Mouse (Mus musculus): ENCODE results near the gene Blm. TPM values are rescaled to one million over a fixed set of nuclear protein-coding genes. Genes with fewer than 3 reads are reported as not detected.
A peak's percentile ranks its signal among the peaks of the same experiment; 100 is the strongest.

Gene Blm
- polyA plus RNA-seq, 1 experiment from 2014 or later: 27.7 TPM

DNA sequence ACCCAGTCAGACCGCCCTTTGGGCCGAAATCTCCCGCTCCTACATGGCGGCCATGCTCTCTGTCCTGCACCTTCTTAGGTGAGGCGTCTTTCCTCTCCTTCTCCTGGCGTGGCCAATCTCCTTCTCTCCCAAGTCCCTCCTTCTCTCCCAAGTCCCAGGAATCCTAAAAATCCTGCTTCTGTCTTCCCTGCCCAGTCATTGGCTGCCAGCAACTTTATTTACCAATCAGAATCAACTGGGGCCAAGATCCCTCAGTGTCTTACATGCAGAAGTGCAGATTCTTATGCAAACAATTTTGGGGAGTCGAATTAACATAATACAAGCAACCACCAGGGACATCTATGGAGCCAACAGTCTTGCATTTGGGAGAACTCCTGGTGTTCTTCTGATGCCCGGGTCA, 33.1 kb upstream of the Blm start:
- no peak for ATAC-seq (replicated peaks; ENCODE audit: insufficient number of reproducible peaks, low FRiP score, low TSS enrichment)
- H3K4me2 ChIP-seq: no peak overlapping the region
- 80% methylated on average over 8 of the region's 8 CpGs for WGBS (ENCODE audit: insufficient replicate concordance)

DNA sequence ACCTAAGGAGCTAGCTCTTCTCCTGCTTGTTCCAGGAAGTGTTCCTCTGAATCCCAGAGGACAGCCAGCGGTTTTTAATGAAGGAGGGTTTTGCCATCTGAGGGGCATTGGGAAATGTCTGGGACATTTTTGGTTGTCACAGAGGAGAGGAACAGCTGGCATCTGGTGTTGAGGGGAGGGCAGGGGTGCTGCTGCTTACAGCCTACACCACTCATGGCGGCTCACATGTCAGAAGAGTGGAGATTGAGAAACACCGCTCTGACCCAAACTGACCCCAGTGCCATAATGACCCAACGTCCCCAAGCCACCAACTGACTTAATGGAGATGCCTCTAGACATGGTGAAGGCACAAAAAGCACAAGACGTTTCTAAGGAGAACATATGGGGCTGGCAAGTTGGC, 27.0 kb upstream of the Blm start:
- Histone ChIP-seq H3K9ac (ENCODE audit: low read depth, low read length) (no peak overlapping the region), H3K9me3 (replicated peaks; ENCODE audit: control insufficient read depth, low read length) (no peaks in the 10 kb centered on the region), H3K4me1 (ENCODE audit: control insufficient read depth, insufficient read depth, low read length) (no peaks in the 10 kb centered on the region), H3K27ac (ENCODE audit: low read depth, low read length) (no peak overlapping the region), H3K4me3 (ENCODE audit: low read depth, low read length) (no peak overlapping the region), H3K4me2 (no peak overlapping the region), H3K27me3 (ENCODE audit: control insufficient read depth, insufficient read depth, low read length) (no peaks in the 10 kb centered on the region), H3K36me3 (ENCODE audit: control insufficient read depth, insufficient read depth, low read length) (no peaks in the 10 kb centered on the region)
- ATAC-seq (replicated peaks; ENCODE audit: insufficient number of reproducible peaks, low FRiP score, low TSS enrichment): no peak
- 75% methylated on average over 5 of the region's 5 CpGs for WGBS (ENCODE audit: insufficient replicate concordance)

More for the DNA sequence above, 33.1 kb upstream of the Blm start:
- no peaks in the 10 kb centered on the region for H3K36me3 ChIP-seq (ENCODE audit: control insufficient read depth, insufficient read depth, low read length)
- no peak overlapping the region for H3K9ac ChIP-seq (ENCODE audit: low read depth, low read length)
- no peak overlapping the region for H3K27ac ChIP-seq (ENCODE audit: low read depth, low read length)
- H3K9me3 ChIP-seq (replicated peaks; ENCODE audit: control insufficient read depth, low read length): no peaks in the 10 kb centered on the region
- no peak overlapping the region for H3K4me3 ChIP-seq (ENCODE audit: low read depth, low read length)
- H3K27me3 ChIP-seq (ENCODE audit: control insufficient read depth, insufficient read depth, low read length): no peaks in the 10 kb centered on the region
- H3K4me1 ChIP-seq (ENCODE audit: control insufficient read depth, insufficient read depth, low read length): no peaks in the 10 kb centered on the region

DNA sequence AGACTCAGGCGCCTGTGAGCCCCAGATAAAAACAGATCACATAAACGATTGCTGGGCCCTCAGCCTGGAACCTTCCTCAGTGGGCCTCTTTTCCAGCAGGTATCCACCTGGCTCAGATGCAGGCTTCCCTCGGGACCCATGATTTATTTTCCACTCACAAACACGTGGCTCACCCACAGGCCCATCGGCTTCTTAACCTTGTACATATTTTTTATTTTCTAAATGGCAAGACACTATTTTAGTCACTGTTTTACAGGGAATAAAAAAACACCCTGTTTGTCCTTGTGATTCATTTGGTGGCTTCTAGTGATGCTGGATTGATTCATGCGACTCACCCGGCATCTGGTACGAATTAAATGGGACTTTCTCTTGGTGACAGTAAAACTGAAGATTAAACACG, 26.4 kb upstream of the Blm start:
- H3K27ac ChIP-seq (ENCODE audit: low read depth, low read length): no peak overlapping the region
- H3K4me1 ChIP-seq (ENCODE audit: control insufficient read depth, insufficient read depth, low read length): peaks cover 4% of the 10 kb centered on the region; the same call in 1 of the 2 replicates
- H3K9me3 ChIP-seq (replicated peaks; ENCODE audit: control insufficient read depth, low read length): no peaks in the 10 kb centered on the region
- H3K36me3 ChIP-seq (ENCODE audit: control insufficient read depth, insufficient read depth, low read length): no peaks in the 10 kb centered on the region
- H3K4me3 ChIP-seq (ENCODE audit: low read depth, low read length): no peak overlapping the region
- no peak overlapping the region for H3K4me2 ChIP-seq
- ATAC-seq (replicated peaks; ENCODE audit: insufficient number of reproducible peaks, low FRiP score, low TSS enrichment): no peak
- no peak overlapping the region for H3K9ac ChIP-seq (ENCODE audit: low read depth, low read length)
- H3K27me3 ChIP-seq (ENCODE audit: control insufficient read depth, insufficient read depth, low read length): no peaks in the 10 kb centered on the region
- WGBS (ENCODE audit: insufficient replicate concordance): 71% methylated on average over 9 of the region's 9 CpGs

DNA sequence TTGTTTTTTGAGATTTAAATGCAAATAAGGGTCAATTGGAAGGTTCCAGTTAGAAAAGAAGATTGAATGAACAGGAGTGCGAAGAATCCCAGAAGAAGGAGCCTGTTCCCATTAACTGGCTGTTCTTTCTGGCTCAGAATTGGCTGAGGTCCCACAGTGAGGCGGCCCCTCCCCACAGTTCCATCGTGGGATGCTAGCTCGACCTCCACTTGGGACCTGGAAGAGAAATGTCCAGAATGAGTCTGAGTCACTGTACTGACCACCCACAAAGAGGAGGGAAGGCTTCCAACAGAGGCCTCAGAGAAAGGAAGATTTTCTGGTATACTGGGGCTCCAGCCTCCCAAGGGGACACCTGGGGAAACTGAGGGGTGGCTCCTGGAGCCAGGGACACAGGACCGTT, 23.7 kb upstream of the Blm start:
- H3K4me3 ChIP-seq (ENCODE audit: low read depth, low read length): no peak overlapping the region
- H3K4me1 ChIP-seq (ENCODE audit: control insufficient read depth, insufficient read depth, low read length): peaks cover 7% of the 10 kb centered on the region; the same call in 1 of the 2 replicates
- H3K4me2 ChIP-seq: no peak overlapping the region
- no peak overlapping the region for H3K9ac ChIP-seq (ENCODE audit: low read depth, low read length)
- WGBS (ENCODE audit: insufficient replicate concordance): 61% methylated on average over 5 of the region's 5 CpGs
- no peaks in the 10 kb centered on the region for H3K27me3 ChIP-seq (ENCODE audit: control insufficient read depth, insufficient read depth, low read length)
- no peak for ATAC-seq (replicated peaks; ENCODE audit: insufficient number of reproducible peaks, low FRiP score, low TSS enrichment)
- H3K27ac ChIP-seq (ENCODE audit: low read depth, low read length): no peak overlapping the region
- H3K9me3 ChIP-seq (replicated peaks; ENCODE audit: control insufficient read depth, low read length): no peaks in the 10 kb centered on the region
- H3K36me3 ChIP-seq (ENCODE audit: control insufficient read depth, insufficient read depth, low read length): no peaks in the 10 kb centered on the region

DNA sequence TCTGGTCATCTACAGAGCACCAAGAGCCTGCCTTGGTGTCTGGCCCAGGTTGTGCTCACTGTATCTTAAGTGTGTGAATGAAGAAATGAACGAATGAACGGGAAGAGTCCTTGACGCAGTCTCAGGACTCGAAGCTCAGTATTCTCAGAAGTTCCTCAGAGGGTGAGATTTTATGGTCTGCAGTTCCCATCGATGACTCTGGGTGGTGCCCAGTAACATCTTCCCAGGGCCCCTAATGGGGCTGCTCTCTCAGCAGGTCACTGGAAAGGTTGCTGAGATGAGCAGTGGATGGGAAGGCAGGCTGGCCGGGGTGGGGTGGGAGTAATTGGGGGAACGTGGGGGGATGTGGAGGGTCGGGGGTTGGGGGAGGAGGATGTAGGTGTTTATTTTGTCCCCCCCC, 23.2 kb upstream of the Blm start:
- H3K4me3 ChIP-seq (ENCODE audit: low read depth, low read length): no peak overlapping the region
- H3K9ac ChIP-seq (ENCODE audit: low read depth, low read length): no peak overlapping the region
- H3K9me3 ChIP-seq (replicated peaks; ENCODE audit: control insufficient read depth, low read length): no peaks in the 10 kb centered on the region
- no peak for ATAC-seq (replicated peaks; ENCODE audit: insufficient number of reproducible peaks, low FRiP score, low TSS enrichment)
- H3K4me2 ChIP-seq: no peak overlapping the region
- WGBS (ENCODE audit: insufficient replicate concordance): 55% methylated on average over 8 of the region's 8 CpGs
- no peaks in the 10 kb centered on the region for H3K36me3 ChIP-seq (ENCODE audit: control insufficient read depth, insufficient read depth, low read length)
- H3K27me3 ChIP-seq (ENCODE audit: control insufficient read depth, insufficient read depth, low read length): no peaks in the 10 kb centered on the region
- H3K4me1 ChIP-seq (ENCODE audit: control insufficient read depth, insufficient read depth, low read length): peaks cover 7% of the 10 kb centered on the region; the same call in 1 of the 2 replicates
- no peak overlapping the region for H3K27ac ChIP-seq (ENCODE audit: low read depth, low read length)

DNA sequence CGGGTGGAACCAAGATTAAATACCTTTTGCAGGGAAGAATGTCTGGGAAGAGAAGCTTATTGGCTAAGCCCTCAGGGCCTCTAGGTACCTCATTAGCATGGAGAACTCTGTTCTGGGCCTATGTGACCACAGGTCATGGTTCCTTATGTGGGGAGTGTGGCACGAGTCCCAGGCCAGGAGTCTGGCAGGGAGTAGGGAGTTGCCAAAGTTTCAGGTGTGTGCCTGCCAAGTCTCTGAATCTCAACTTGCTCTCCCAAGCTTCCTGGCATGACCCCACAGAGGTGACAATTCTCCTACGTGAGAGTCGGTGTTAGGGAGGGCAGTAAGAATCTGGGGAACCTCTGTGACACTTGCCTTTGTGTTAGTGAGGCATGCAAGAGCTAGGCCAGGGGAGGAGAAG, 22.2 kb upstream of the Blm start:
- Histone ChIP-seq H3K36me3 (ENCODE audit: control insufficient read depth, insufficient read depth, low read length) (no peaks in the 10 kb centered on the region), H3K4me3 (ENCODE audit: low read depth, low read length) (no peak overlapping the region), H3K27ac (ENCODE audit: low read depth, low read length) (no peak overlapping the region), H3K4me2 (no peak overlapping the region), H3K4me1 (ENCODE audit: control insufficient read depth, insufficient read depth, low read length) (peaks cover 7% of the 10 kb centered on the region; the same call in 1 of the 2 replicates), H3K9me3 (replicated peaks; ENCODE audit: control insufficient read depth, low read length) (no peaks in the 10 kb centered on the region), H3K27me3 (ENCODE audit: control insufficient read depth, insufficient read depth, low read length) (no peaks in the 10 kb centered on the region), H3K9ac (ENCODE audit: low read depth, low read length) (no peak overlapping the region)
- WGBS (ENCODE audit: insufficient replicate concordance): 63% methylated on average over 4 of the region's 4 CpGs
- no peak for ATAC-seq (replicated peaks; ENCODE audit: insufficient number of reproducible peaks, low FRiP score, low TSS enrichment)

DNA sequence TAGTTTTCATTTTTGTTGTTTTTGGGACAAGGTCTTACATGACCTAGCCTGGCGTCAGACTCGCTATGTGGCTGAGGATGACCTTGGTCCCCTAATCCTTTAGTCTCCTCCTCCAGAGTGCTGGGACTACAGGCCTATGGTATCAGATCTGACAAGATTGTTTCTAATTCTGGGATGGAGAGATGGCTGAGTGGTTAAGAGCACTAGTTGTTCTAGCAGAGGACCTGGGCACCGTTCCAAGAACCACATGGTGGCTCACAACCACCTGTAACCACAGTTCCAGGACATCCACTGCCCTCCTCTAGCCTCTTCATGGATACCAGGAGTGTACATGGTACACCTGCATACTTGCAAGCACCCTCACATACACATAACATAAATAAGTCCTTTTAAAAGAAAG, 21.2 kb upstream of the Blm start:
- ATAC-seq (replicated peaks; ENCODE audit: insufficient number of reproducible peaks, low FRiP score, low TSS enrichment): no peak

DNA sequence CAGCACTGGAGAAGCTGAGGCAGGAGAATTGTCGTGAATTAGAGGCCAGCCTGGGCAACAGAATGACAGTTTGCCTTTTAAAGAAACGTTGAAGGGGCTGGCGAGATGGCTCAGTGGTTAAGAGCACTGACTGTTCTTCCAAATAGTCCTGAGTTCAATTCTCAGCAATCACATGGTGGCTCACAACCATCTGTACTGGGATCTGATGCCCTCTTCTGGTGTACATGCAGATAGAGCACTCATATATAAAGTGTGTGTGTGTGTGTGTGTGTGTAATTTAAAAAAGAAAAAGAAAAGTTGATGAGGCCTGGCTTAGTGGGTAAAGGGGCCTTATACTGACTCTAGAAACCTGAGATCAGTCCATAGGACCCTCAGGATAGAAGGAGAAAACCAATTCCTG, 20.2 kb upstream of the Blm start:
- H3K9ac ChIP-seq (ENCODE audit: low read depth, low read length): no peak overlapping the region
- no peaks in the 10 kb centered on the region for H3K27me3 ChIP-seq (ENCODE audit: control insufficient read depth, insufficient read depth, low read length)
- H3K27ac ChIP-seq (ENCODE audit: low read depth, low read length): peak overlapping the region; percentile 4; the same call in 1 of the 2 replicates
- H3K4me1 ChIP-seq (ENCODE audit: control insufficient read depth, insufficient read depth, low read length): peaks cover 7% of the 10 kb centered on the region; the same call in 1 of the 2 replicates
- WGBS (ENCODE audit: insufficient replicate concordance): 67% methylated on average over 3 of the region's 3 CpGs
- no peak overlapping the region for H3K4me2 ChIP-seq
- H3K4me3 ChIP-seq (ENCODE audit: low read depth, low read length): no peak overlapping the region
- no peaks in the 10 kb centered on the region for H3K36me3 ChIP-seq (ENCODE audit: control insufficient read depth, insufficient read depth, low read length)
- no peak for ATAC-seq (replicated peaks; ENCODE audit: insufficient number of reproducible peaks, low FRiP score, low TSS enrichment)
- H3K9me3 ChIP-seq (replicated peaks; ENCODE audit: control insufficient read depth, low read length): no peaks in the 10 kb centered on the region

More for the DNA sequence above, 21.2 kb upstream of the Blm start:
- H3K27me3 ChIP-seq (ENCODE audit: control insufficient read depth, insufficient read depth, low read length): no peaks in the 10 kb centered on the region
- no peak overlapping the region for H3K4me3 ChIP-seq (ENCODE audit: low read depth, low read length)
- WGBS (ENCODE audit: insufficient replicate concordance): 64% methylated on average over 3 of the region's 3 CpGs
- no peak overlapping the region for H3K27ac ChIP-seq (ENCODE audit: low read depth, low read length)
- no peak overlapping the region for H3K9ac ChIP-seq (ENCODE audit: low read depth, low read length)
- H3K4me1 ChIP-seq (ENCODE audit: control insufficient read depth, insufficient read depth, low read length): peaks cover 7% of the 10 kb centered on the region; the same call in 1 of the 2 replicates
- no peaks in the 10 kb centered on the region for H3K36me3 ChIP-seq (ENCODE audit: control insufficient read depth, insufficient read depth, low read length)
- no peaks in the 10 kb centered on the region for H3K9me3 ChIP-seq (replicated peaks; ENCODE audit: control insufficient read depth, low read length)
- H3K4me2 ChIP-seq: no peak overlapping the region

DNA sequence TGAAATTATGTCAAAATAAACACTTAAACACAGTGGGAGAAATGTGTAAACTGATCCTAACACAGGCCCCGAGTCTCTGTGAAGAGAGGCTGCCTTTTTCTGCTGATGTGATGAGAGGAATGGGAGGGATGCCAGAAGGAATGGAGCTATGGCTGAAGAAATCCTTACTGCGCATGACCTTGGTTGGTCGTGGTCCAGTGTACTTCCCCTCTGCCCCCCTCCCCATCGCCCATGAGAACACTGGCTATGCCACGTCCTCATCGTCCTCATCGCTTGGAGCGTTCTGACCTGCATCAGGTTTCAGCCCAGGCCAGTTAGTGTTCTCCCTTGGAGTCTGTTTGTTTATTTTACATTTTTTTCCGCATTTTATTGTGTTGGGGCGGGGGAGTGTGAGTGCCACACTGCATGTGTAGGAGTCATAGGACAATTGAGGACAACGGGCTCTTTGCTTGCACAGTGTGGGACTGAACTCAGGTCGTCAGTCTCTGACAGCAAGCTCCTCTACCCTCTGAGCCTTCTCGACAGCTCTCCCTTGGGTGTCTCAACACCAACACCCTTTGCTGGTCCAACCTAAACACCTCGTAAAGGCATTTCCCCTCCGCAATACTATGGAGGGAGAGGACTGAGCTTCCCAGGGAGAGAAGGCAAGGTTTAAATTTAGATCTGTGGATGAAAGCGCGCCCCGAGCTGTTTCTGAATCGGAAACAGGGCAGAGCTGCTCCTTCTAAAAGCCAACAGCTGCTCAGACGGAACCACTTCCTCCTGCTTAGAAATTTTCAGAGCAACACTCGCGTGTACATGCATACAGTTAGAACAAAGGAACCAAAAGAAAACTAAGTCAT, 19.5 kb upstream of the Blm start:
- no peaks in the 10 kb centered on the region for H3K27me3 ChIP-seq (ENCODE audit: control insufficient read depth, insufficient read depth, low read length)
- H3K9me3 ChIP-seq (replicated peaks; ENCODE audit: control insufficient read depth, low read length): no peaks in the 10 kb centered on the region
- peak overlapping the region; percentile 4; the same call in 1 of the 2 replicates for H3K27ac ChIP-seq (ENCODE audit: low read depth, low read length)
- ATAC-seq (replicated peaks; ENCODE audit: insufficient number of reproducible peaks, low FRiP score, low TSS enrichment): no peak
- H3K4me1 ChIP-seq (ENCODE audit: control insufficient read depth, insufficient read depth, low read length): peaks cover 7% of the 10 kb centered on the region; the same call in 1 of the 2 replicates
- no peak overlapping the region for H3K9ac ChIP-seq (ENCODE audit: low read depth, low read length)
- H3K4me3 ChIP-seq (ENCODE audit: low read depth, low read length): no peak overlapping the region
- no peaks in the 10 kb centered on the region for H3K36me3 ChIP-seq (ENCODE audit: control insufficient read depth, insufficient read depth, low read length)
- no peak overlapping the region for H3K4me2 ChIP-seq
- WGBS (ENCODE audit: insufficient replicate concordance): 65% methylated on average over 22 of the region's 22 CpGs
